Comparison of ENCODE assay signal across 8 mouse cellular contexts in the genomic region with DNA sequence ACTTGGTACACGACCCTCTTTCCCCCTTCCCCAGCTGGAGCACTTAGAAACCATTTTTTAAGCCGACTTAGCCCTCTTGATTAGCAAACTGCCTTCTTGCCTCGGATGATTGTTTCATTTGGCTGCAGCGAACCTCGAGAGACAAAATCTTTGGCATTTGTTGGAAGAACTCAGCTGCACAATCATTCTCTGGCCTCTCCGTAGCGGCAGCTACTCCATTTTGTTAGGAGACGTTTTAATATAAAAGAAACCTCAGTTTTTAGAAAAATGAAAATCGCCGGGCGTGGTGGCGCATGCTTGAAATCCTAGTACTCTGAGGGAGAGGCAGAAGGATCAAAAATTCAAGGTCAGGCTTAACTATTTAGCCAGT. TPM values are rescaled to one million over a fixed set of nuclear protein-coding genes. Genes with fewer than 3 reads are reported as not detected.
DNase-seq lines count a peak whose midpoint lies in the region; ATAC-seq and TF ChIP-seq lines count a peak whose summit lies in the region.

No protein-coding gene starts in this region.

- WGBS in kidney, embryonic 16.5 days = under 1% methylated on average over 12 of the region's 12 CpGs
- WGBS in embryonic facial prominence, embryonic 14.5 days = 1% methylated on average over 12 of the region's 12 CpGs
- WGBS in limb, embryonic 10.5 days = 2% methylated on average over 12 of the region's 12 CpGs
- 1% methylated on average over 12 of the region's 12 CpGs for WGBS in neural tube, embryonic 14.5 days

- no peaks in the 10 kb centered on the region for H3K9me3 ChIP-seq in kidney, embryonic 16.5 days (ENCODE audit: low read length)
- H3K9me3 ChIP-seq in ES-E14 (ENCODE audit: control insufficient read depth, insufficient read depth, low read depth, low read length) = no peaks in the 10 kb centered on the region
- no peaks in the 10 kb centered on the region for H3K9me3 ChIP-seq in embryonic facial prominence, embryonic 14.5 days (ENCODE audit: control insufficient read depth, low read length)
- H3K9me3 ChIP-seq in limb, embryonic 10.5 days (replicated peaks) = no peaks in the 10 kb centered on the region
- H3K9me3 ChIP-seq in neural tube, embryonic 14.5 days (ENCODE audit: control insufficient read depth, low read length) = no peaks in the 10 kb centered on the region

- H3K36me3 ChIP-seq in kidney, embryonic 16.5 days (ENCODE audit: insufficient read depth, low read length) = no peaks in the 10 kb centered on the region
- H3K36me3 ChIP-seq in ES-E14 (ENCODE audit: control insufficient read depth, insufficient read depth, low read length, poor library complexity, severe bottlenecking) = no peaks in the 10 kb centered on the region
- H3K36me3 ChIP-seq in embryonic facial prominence, embryonic 14.5 days (ENCODE audit: control insufficient read depth, insufficient read depth, low read length) = no peaks in the 10 kb centered on the region
- no peaks in the 10 kb centered on the region for H3K36me3 ChIP-seq in limb, embryonic 10.5 days
- no peaks in the 10 kb centered on the region for H3K36me3 ChIP-seq in neural tube, embryonic 14.5 days (ENCODE audit: control insufficient read depth, insufficient read depth, low read length)

- H3K4me1 ChIP-seq in kidney, embryonic 16.5 days (ENCODE audit: insufficient read depth, low read length) = peaks cover 10% of the 10 kb centered on the region; the same call in 1 of the 2 replicates
- H3K4me1 ChIP-seq in ES-E14 (ENCODE audit: control insufficient read depth in 2 of 2, insufficient read depth in 2 of 2, low read length in 2 of 2, poor library complexity in 1 of 2) = 0 out of 4 replicates have a peak, but pooled peaks cover 0 to 3% of the 10 kb centered on the region in 2 experiments
- peaks cover 8% of the 10 kb centered on the region for H3K4me1 ChIP-seq in embryonic facial prominence, embryonic 14.5 days (ENCODE audit: control insufficient read depth, insufficient read depth, low read length)
- H3K4me1 ChIP-seq in limb, embryonic 10.5 days = peaks cover 27% of the 10 kb centered on the region
- peaks cover 15% of the 10 kb centered on the region; the same call in 1 of the 2 replicates for H3K4me1 ChIP-seq in neural tube, embryonic 14.5 days (ENCODE audit: control insufficient read depth, insufficient read depth, low read length)

- peaks cover 16% of the 10 kb centered on the region; the same call in 1 of the 2 replicates for H3K27me3 ChIP-seq in kidney, embryonic 16.5 days (ENCODE audit: insufficient read depth, low read length)
- peaks cover 38% of the 10 kb centered on the region for H3K27me3 ChIP-seq in embryonic facial prominence, embryonic 14.5 days (replicated peaks; ENCODE audit: control insufficient read depth, insufficient read depth, low read length)
- peaks cover 48% of the 10 kb centered on the region for H3K27me3 ChIP-seq in limb, embryonic 10.5 days (ENCODE audit: low read depth, poor library complexity, severe bottlenecking)
- no peaks in the 10 kb centered on the region for H3K27me3 ChIP-seq in neural tube, embryonic 14.5 days (ENCODE audit: control insufficient read depth, insufficient read depth, low read length)

- in situ Hi-C loops in ES-E14 (cut with MboI; ENCODE audit: low sequenced_read_pairs in 2 of 2, unreplicated experiment in 2 of 2) = no loop called here

- H3K9ac ChIP-seq in kidney, embryonic 16.5 days (replicated peaks; ENCODE audit: low read length) = peak overlapping the region; percentile 60
- no peak overlapping the region for H3K9ac ChIP-seq in ES-E14 (ENCODE audit: insufficient read depth, low read depth, low read length, poor library complexity, severe bottlenecking)
- H3K9ac ChIP-seq in embryonic facial prominence, embryonic 14.5 days (ENCODE audit: low read depth, low read length) = peak overlapping the region; percentile 65
- peak overlapping the region; percentile 83 for H3K9ac ChIP-seq in neural tube, embryonic 14.5 days (replicated peaks; ENCODE audit: low read depth, low read length)

- H3K4me3 ChIP-seq in kidney, embryonic 16.5 days (ENCODE audit: low read length) = peak overlapping the region; percentile 60
- H3K4me3 ChIP-seq in ES-E14 (ENCODE audit: insufficient read depth in 1 of 2, low read depth in 1 of 2, low read length in 2 of 2, poor library complexity in 1 of 2, severe bottlenecking in 1 of 2) = peak overlapping the region; percentile 65 to 71
- peak overlapping the region; percentile 68 for H3K4me3 ChIP-seq in embryonic facial prominence, embryonic 14.5 days (ENCODE audit: low read depth, low read length)
- H3K4me3 ChIP-seq in limb, embryonic 10.5 days = peak overlapping the region; percentile 74
- H3K4me3 ChIP-seq in neural tube, embryonic 14.5 days (ENCODE audit: low read depth, low read length) = peak overlapping the region; percentile 75

- ATAC-seq in kidney, embryonic 16.5 days (ENCODE audit: low FRiP score, low TSS enrichment) = no peak
- no peak for ATAC-seq in embryonic facial prominence, embryonic 14.5 days (ENCODE audit: low read depth)
- ATAC-seq in neural tube, embryonic 14.5 days (ENCODE audit: low read depth) = no peak
- ATAC-seq in megakaryocyte-erythroid progenitor cell, adult 5-6 weeks (replicated peaks; ENCODE audit: low FRiP score, low TSS enrichment, poor library complexity, severe bottlenecking) = no peak

- peak overlapping the region; percentile 90 for H3K4me2 ChIP-seq in kidney, embryonic 16.5 days (replicated peaks; ENCODE audit: low read depth, low read length)
- H3K4me2 ChIP-seq in embryonic facial prominence, embryonic 14.5 days (ENCODE audit: low read depth, low read length) = peak overlapping the region; percentile 100
- H3K4me2 ChIP-seq in neural tube, embryonic 14.5 days (ENCODE audit: low read depth, low read length) = peak overlapping the region; percentile 99

- DNase-seq in kidney, adult 8-10 months = no peak
- no peak for DNase-seq in ES-E14 (ENCODE audit: low read depth, low spot score)
- no peak for DNase-seq in embryonic facial prominence, embryonic 14.5 days (ENCODE audit: low spot score)
- no peak for DNase-seq in limb, embryonic 10.5 days (ENCODE audit: low spot score)
- no peak for DNase-seq in thymus, postnatal 10 days (ENCODE audit: low spot score in 2 of 2)

- H3K27ac ChIP-seq in kidney, embryonic 16.5 days (ENCODE audit: low read length) = peak overlapping the region; percentile 80
- H3K27ac ChIP-seq in ES-E14 (ENCODE audit: insufficient read depth, low read depth, low read length, poor library complexity, severe bottlenecking) = no peak overlapping the region
- peak overlapping the region; percentile 64 for H3K27ac ChIP-seq in embryonic facial prominence, embryonic 14.5 days (replicated peaks; ENCODE audit: low read depth, low read length)
- H3K27ac ChIP-seq in limb, embryonic 10.5 days = no peak overlapping the region
- H3K27ac ChIP-seq in neural tube, embryonic 14.5 days (ENCODE audit: low read depth, low read length) = peak overlapping the region; percentile 90

TF ChIP-seq in ES-E14, 5 proteins besides CTCF, POLR2A, EP300 and RAD21:
- TF ChIP-seq MAFK (IDR thresholded peaks at IDR 0.05; ENCODE audit: insufficient read depth, low read depth, low read length) (no peak), ZNF384 (IDR thresholded peaks at IDR 0.05; ENCODE audit: low read depth, low read length) (no peak), HCFC1 (IDR thresholded peaks at IDR 0.05; ENCODE audit: borderline replicate concordance, insufficient read depth, low read length) (no peak), ZC3H11A (IDR thresholded peaks at IDR 0.05; ENCODE audit: borderline replicate concordance, low read depth, low read length) (no peak), CHD2 (IDR thresholded peaks at IDR 0.05; ENCODE audit: low read depth, low read length) (no peak)

RNA-seq across cellular contexts. Expression of a gene that starts 31.9 kb away (rescaled TPM):
- 74.4 and 79.8 TPM in 2 replicates for polyA plus RNA-seq in kidney, embryonic 16.5 days (2015; fragmentation: Nextera tagmentation; extraction: Ambion mirVana)
- 94.7 and 104 TPM in 2 replicates for total RNA-seq in ES-E14 (2012; rRNA removed)
- polyA plus RNA-seq in embryonic facial prominence, embryonic 14.5 days (2014; fragmentation: Nextera tagmentation; extraction: Ambion mirVana) = 96.0 and 102 TPM in 2 replicates
- polyA plus RNA-seq in limb, embryonic 10.5 days (2016; fragmentation: Nextera tagmentation; extraction: Ambion mirVana) = 128 and 130 TPM in 2 replicates
- polyA plus RNA-seq in neural tube, embryonic 14.5 days (2014; fragmentation: Nextera tagmentation; extraction: Ambion mirVana) = 121 and 126 TPM in 2 replicates
- 138 TPM in 2 replicates for total RNA-seq in megakaryocyte-erythroid progenitor cell, adult 5-6 weeks (2014; fragmentation: Nextera tagmentation)
- 77.5 and 90.8 TPM in 2 replicates for total RNA-seq in megakaryocyte-erythroid progenitor cell, adult 5-6 weeks (2017)

RNA-seq across cellular contexts. Expression of a gene that starts 33.0 kb away (rescaled TPM):
- polyA plus RNA-seq in kidney, embryonic 16.5 days (2015; fragmentation: Nextera tagmentation; extraction: Ambion mirVana) = 0.73 and 1.3 TPM in 2 replicates
- 1.8 and 1.9 TPM in 2 replicates for total RNA-seq in ES-E14 (2012; rRNA removed)
- polyA plus RNA-seq in embryonic facial prominence, embryonic 14.5 days (2014; fragmentation: Nextera tagmentation; extraction: Ambion mirVana) = 1.5 and 1.9 TPM in 2 replicates
- 0.65 and 0.78 TPM in 2 replicates for polyA plus RNA-seq in limb, embryonic 10.5 days (2016; fragmentation: Nextera tagmentation; extraction: Ambion mirVana)
- 13.3 and 14.7 TPM in 2 replicates for polyA plus RNA-seq in neural tube, embryonic 14.5 days (2014; fragmentation: Nextera tagmentation; extraction: Ambion mirVana)
- 3.1 and 3.6 TPM in 2 replicates for total RNA-seq in megakaryocyte-erythroid progenitor cell, adult 5-6 weeks (2014; fragmentation: Nextera tagmentation)
- total RNA-seq in megakaryocyte-erythroid progenitor cell, adult 5-6 weeks (2017) = 0.80 and 4.1 TPM in 2 replicates

Comparison
In these comparisons a context has a peak if more than half of its experiments do, and no peak if none do; other contexts are left out.
1. H3K27ac ChIP-seq: peak in kidney, embryonic 16.5 days (single experiment), embryonic facial prominence, embryonic 14.5 days (single experiment) and neural tube, embryonic 14.5 days (single experiment); none in ES-E14 (single experiment) and limb, embryonic 10.5 days (single experiment).
2. Peak in every context shown above with its lines, with median percentiles within 50 percentile points of each other: H3K4me2 ChIP-seq and H3K4me3 ChIP-seq.